Mouse (Mus musculus) gastrocnemius, postnatal 25 days (tissue): ENCODE results near the gene 4933406M09Rik. TPM values are rescaled to one million over a fixed set of nuclear protein-coding genes. Genes with fewer than 3 reads are reported as not detected.

ENCODE experiments used
- DNase-seq: peaks from one replicate; pipeline ENCODE4 v3.0.0; 2022
- total RNA-seq, 2 experiments: library from RNA; stranded (reverse); gene quantifications; 1 replicate in 1 of 2; 2 replicates in 1 of 2; pipeline ENCODE4 v1.2.3; 2021

Gene 4933406M09Rik
- total RNA-seq, 2 experiments from 2014 or later, result not detected

- DNase-seq, result no peak
Observed at GRCm38 (mm10) chr1:134433473-134433872, 47.7 kb downstream of the 4933406M09Rik start.

- no peak for DNase-seq
Observed at GRCm38 (mm10) chr1:134435414-134435813, 49.7 kb downstream of the 4933406M09Rik start.

GRCm38 (mm10) chr1:134440437-134440836 lies 54.7 kb downstream of the 4933406M09Rik start:
- DNase-seq, result no peak

Other genes starting within 250 kb of the 4933406M09Rik start
- 1 to 10 TPM in 1 of 2 experiments, under 1 TPM in 1; 0.91 to 1.7 TPM for gene Chil1, start 203.8 kb upstream of the 4933406M09Rik start, total RNA-seq
- 100 to 1,000 TPM; 335 to 488 TPM for gene Mybph, start 192.5 kb upstream of the 4933406M09Rik start, total RNA-seq
- 1 to 10 TPM in 1 of 2 experiments, under 1 TPM in 1; 0.49 to 2.7 TPM for gene Adora1, start 150.5 kb upstream of the 4933406M09Rik start, total RNA-seq
- gene Myog, start 96.0 kb upstream of the 4933406M09Rik start, total RNA-seq, result 10 to 100 TPM; 16.2 to 26.0 TPM
- 1 to 10 TPM in 1 of 2 experiments, under 1 TPM in 1; 0.97 to 1.0 TPM for gene Ppfia4, start 53.0 kb upstream of the 4933406M09Rik start, total RNA-seq
- gene Tmem183a, start 24.0 kb upstream of the 4933406M09Rik start, total RNA-seq, result 10 to 100 TPM; 13.2 to 15.1 TPM
- gene Cyb5r1, start 19.6 kb downstream of the 4933406M09Rik start, total RNA-seq, result 10 to 100 TPM; 80.3 to 88.3 TPM
- gene Adipor1, start 29.4 kb downstream of the 4933406M09Rik start, total RNA-seq, result 100 to 1,000 TPM; 149 to 152 TPM
- gene Klhl12, start 69.6 kb downstream of the 4933406M09Rik start, total RNA-seq, result 10 to 100 TPM; 13.4 to 15.1 TPM
- 1 to 10 TPM; 5.7 to 6.6 TPM for gene Rabif, start 108.7 kb downstream of the 4933406M09Rik start, total RNA-seq
- not detected for gene Mgat4e, start 163.7 kb downstream of the 4933406M09Rik start, total RNA-seq
- 10 to 100 TPM; 11.3 to 11.7 TPM for gene Kdm5b, start 174.2 kb downstream of the 4933406M09Rik start, total RNA-seq